Mouse (Mus musculus) midbrain, embryonic 16.5 days (tissue): ENCODE results near the gene Zdhhc22. TPM values are rescaled to one million over a fixed set of nuclear protein-coding genes. Genes with fewer than 3 reads are reported as not detected.

Experiments used
- ATAC-seq: fragments of 200-750 bp; cut with Nextera tagmentation; 2 replicates; pipeline ENCODE4 v1.8.0; 2017; ENCODE audit warnings: moderate TSS enrichment
- H3K27ac ChIP-seq: fragments of 300-500 bp; sonication (generic); 2 replicates; pipeline ENCODE4 v1.5.1; 2014; ENCODE audit warnings: mild to moderate bottlenecking, low read length, mixed read lengths
- H3K27me3 ChIP-seq: fragments of 300-500 bp; sonication (generic); 2 replicates; pipeline ENCODE4 v1.6.1; 2014; ENCODE audit warnings: low read depth, low read length, mixed read lengths; ENCODE audit not compliant: control insufficient read depth, insufficient read depth
- H3K36me3 ChIP-seq: fragments of 300-500 bp; sonication (generic); 2 replicates; pipeline ENCODE4 v1.6.1; 2014; ENCODE audit warnings: mild to moderate bottlenecking, low read length, moderate library complexity, mixed read lengths; ENCODE audit not compliant: control insufficient read depth, insufficient read depth
- H3K4me1 ChIP-seq: fragments of 300-500 bp; sonication (generic); 2 replicates; pipeline ENCODE4 v1.6.1; 2014; ENCODE audit warnings: mild to moderate bottlenecking, low read length, mixed read lengths; ENCODE audit not compliant: control insufficient read depth, insufficient read depth
- H3K4me2 ChIP-seq: fragments of 300-500 bp; sonication (generic); 2 replicates; pipeline ENCODE4 v1.6.1; 2014; ENCODE audit warnings: mild to moderate bottlenecking, low read length, mixed read lengths
- H3K4me3 ChIP-seq: fragments of 300-500 bp; sonication (generic); 2 replicates; pipeline ENCODE4 v1.5.1; 2014; ENCODE audit warnings: low read depth, mild to moderate bottlenecking, low read length, moderate library complexity, mixed read lengths
- H3K9ac ChIP-seq: fragments of 300-500 bp; sonication (generic); 2 replicates; pipeline ENCODE4 v1.6.1; 2014; ENCODE audit warnings: low read depth, low read length, mixed read lengths
- H3K9me3 ChIP-seq: fragments of 300-500 bp; sonication (generic); replicated peaks from 2 replicates; pipeline ENCODE4 v1.6.1; 2014; ENCODE audit warnings: mild to moderate bottlenecking, low read length, mixed read lengths; ENCODE audit not compliant: control insufficient read depth, poor library complexity, severe bottlenecking
- WGBS: fragments of 180-500 bp; shearing (Covaris S2); extraction: QIAGEN DNeasy Blood & Tissue Kit; methylation state at CpG from one replicate; pipeline ENCODE4 v1.1.7; 2014; 5-methylcytosine and 5-hydroxymethylcytosine counted together
- polyA plus RNA-seq: library from polyadenylated mRNA; unstranded; fragments of >200 nt; fragmentation: Nextera tagmentation; extraction: Ambion mirVana; gene quantifications from 2 replicates; pipeline ENCODE4 v1.2.1, GENCODE M21; 2015

The Zdhhc22 gene
- polyA plus RNA-seq, 1 experiment from 2014 or later, result 28.1 TPM

DNA sequence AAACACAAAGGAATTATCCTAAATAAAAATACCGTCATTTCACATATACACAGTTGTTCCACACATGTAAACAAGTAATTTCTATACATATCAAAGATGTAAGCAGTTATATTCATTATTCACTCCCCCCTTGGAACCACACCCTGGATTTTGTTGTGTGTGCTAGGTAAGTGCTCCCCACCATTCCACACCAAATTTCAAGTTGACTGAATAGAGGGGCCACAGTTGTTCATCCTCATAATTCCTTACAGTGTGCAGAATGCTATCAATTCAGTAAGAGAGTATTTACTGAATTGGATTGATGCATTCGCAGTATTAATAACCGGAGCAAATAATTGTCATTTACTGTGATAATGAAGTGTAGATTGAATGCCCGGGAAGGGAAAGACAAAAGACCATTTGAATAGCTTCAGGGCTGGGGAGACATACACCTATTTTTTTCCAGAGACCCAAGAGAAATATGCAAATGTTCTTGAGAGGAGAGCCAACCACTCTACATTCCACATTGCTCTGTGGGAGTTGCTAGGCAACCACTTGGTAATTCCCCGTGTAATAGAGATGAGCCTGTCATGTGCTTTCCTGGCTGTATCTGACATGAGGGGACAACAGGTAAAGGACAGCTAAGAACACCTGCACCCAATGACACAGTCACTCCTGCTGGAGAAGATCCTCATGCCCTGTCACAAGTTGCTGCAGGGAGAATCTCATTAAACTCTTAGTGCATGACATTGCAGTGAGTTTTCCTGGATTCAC lies 48.3 kb downstream of the Zdhhc22 start:
- H3K9me3 ChIP-seq, result no peaks in the 10 kb centered on the region
- peak overlapping the region; percentile 94 for H3K27ac ChIP-seq
- no peaks in the 10 kb centered on the region for H3K27me3 ChIP-seq
- H3K36me3 ChIP-seq, result no peaks in the 10 kb centered on the region
- H3K4me2 ChIP-seq, result peak overlapping the region; percentile 29
- H3K4me1 ChIP-seq, result peaks cover 39% of the 10 kb centered on the region
- 0 out of 2 replicates have a peak overlapping the region, but pooled peaks have one; percentile 48 for H3K9ac ChIP-seq
- H3K4me3 ChIP-seq, result no peak overlapping the region
- peak; percentile 87 for ATAC-seq
- WGBS, result 6% methylated on average over 5 of the region's 5 CpGs

DNA sequence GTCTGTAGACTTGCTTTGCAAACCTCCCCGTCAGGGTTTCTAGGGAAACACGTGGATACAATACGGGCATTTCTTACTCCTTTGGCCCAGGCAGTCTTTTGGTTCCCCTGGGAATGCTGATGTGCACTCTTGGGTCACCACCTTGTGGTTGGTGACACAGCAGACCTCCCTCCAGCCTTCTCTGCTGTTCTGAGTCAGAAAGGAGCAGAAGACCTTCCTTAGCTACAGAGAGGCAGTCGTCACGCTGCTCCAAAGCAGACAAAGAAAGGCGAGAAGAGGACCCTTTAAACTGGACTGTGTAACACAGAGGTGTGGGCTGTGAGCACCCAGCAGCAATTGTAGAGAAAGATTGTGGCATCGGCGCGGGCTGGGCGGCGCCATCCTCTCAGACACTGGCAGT lies 49.1 kb downstream of the Zdhhc22 start:
- Histone ChIP-seq H3K4me1 (peaks cover 37% of the 10 kb centered on the region), H3K9ac (peak overlapping the region; percentile 51; the same call in 1 of the 2 replicates), H3K27ac (peak overlapping the region; percentile 94), H3K4me2 (peak overlapping the region; percentile 10; the same call in 1 of the 2 replicates), H3K4me3 (no peak overlapping the region), H3K27me3 (no peaks in the 10 kb centered on the region), H3K9me3 (no peaks in the 10 kb centered on the region), H3K36me3 (no peaks in the 10 kb centered on the region)
- WGBS, result 6% methylated on average over 11 of the region's 11 CpGs
- peak; percentile 67 for ATAC-seq

DNA sequence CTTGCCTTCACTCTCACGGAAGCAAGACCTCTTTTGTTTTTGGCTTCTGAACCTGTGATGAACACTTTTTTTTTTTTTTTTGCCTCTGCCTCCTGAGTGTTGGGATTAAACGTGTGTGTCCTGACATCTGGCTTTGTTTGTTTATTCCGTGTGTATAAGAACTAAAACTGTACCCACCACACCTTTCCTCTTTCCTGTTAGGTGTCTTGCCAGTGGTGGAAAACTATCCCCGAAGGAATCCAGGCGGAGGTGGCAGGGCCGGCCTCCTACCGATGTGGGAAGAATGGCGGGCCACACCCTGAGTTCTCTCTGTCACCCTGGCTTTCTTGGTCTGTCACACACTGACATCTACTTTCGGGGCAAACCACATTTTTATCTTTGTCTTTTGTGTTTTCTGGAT lies 51.7 kb downstream of the Zdhhc22 start:
- no peak overlapping the region for H3K27ac ChIP-seq
- H3K36me3 ChIP-seq, result no peaks in the 10 kb centered on the region
- no peaks in the 10 kb centered on the region for H3K9me3 ChIP-seq
- H3K4me2 ChIP-seq, result no peak overlapping the region
- no peak for ATAC-seq
- H3K4me1 ChIP-seq, result peaks cover 25% of the 10 kb centered on the region
- WGBS, result 60% methylated on average over 9 of the region's 9 CpGs
- H3K9ac ChIP-seq, result no peak overlapping the region
- no peaks in the 10 kb centered on the region for H3K27me3 ChIP-seq
- no peak overlapping the region for H3K4me3 ChIP-seq

DNA sequence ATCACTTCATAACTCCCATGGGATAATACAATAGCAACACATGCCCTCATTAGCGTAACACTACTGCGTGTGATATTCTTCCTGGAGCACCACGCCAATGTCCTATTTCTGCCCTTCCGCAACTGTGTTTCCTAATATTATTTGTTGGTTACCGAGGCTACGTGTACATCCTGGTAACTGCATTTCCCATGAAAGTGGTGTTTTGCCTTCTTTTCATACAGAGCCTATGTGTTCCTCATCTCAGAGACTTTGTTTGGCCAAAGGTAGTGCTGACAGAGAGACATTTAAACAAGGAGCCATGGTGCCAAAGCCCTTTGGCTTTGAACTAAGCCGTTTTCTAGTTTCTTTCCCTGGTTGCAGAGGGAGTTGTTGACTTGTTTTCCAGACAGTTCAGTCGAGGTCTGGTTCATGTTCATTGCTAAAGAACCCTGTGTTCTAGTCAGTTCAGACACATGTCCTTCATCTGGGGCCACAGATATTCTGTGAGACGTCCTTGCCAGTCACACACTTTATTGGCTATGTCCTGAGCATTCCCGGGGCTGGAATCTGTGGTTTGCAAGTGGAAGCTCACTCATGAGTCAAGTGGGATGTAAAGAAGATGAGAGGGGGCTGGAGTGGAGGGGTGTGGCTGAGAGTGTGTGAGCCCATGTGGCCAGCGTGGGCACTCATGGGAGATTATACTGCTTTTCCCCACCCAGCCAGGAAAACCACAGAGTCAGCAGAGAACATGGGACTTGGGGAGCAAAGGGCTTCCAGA lies 53.5 kb downstream of the Zdhhc22 start:
- 85% methylated on average over 11 of the region's 11 CpGs for WGBS
- no peak overlapping the region for H3K4me2 ChIP-seq
- no peaks in the 10 kb centered on the region for H3K9me3 ChIP-seq
- no peak overlapping the region for H3K27ac ChIP-seq
- no peak overlapping the region for H3K9ac ChIP-seq
- no peak overlapping the region for H3K4me3 ChIP-seq
- H3K4me1 ChIP-seq, result peaks cover 22% of the 10 kb centered on the region
- ATAC-seq, result no peak
- no peaks in the 10 kb centered on the region for H3K36me3 ChIP-seq
- H3K27me3 ChIP-seq, result no peaks in the 10 kb centered on the region

DNA sequence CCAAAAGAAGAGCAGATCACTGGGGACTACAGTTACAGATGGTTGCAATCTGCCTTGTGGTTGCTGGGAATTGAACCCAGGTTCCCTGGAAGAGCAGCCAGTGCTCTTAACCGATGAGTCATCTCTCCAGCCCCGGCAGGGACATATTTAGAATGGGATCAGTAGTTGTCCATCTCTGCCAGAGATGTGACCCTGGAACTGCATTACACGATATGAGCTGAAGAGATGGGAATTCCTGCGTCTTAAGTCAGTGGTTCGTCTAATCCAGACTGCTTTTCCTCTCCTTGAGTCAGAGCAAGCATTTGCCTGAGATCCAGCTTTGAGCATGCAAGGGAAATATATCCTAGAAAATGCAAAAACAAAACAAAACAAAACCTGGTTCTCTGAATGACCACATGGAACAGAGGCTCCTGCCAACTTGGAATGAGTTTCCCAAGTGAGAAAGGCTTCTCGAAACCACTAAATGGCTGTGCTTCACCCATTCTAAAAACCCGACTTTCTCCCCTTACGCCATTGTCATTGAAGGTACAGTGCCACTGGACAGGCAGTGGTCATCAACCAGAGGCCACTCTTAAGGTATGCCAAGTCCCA lies 54.4 kb downstream of the Zdhhc22 start:
- Histone ChIP-seq H3K9me3 (no peaks in the 10 kb centered on the region), H3K36me3 (no peaks in the 10 kb centered on the region), H3K4me3 (no peak overlapping the region), H3K27me3 (no peaks in the 10 kb centered on the region), H3K4me2 (no peak overlapping the region), H3K9ac (no peak overlapping the region), H3K27ac (no peak overlapping the region), H3K4me1 (peaks cover 13% of the 10 kb centered on the region)
- WGBS, result 84% methylated on average over 8 of the region's 8 CpGs
- ATAC-seq, result no peak

DNA sequence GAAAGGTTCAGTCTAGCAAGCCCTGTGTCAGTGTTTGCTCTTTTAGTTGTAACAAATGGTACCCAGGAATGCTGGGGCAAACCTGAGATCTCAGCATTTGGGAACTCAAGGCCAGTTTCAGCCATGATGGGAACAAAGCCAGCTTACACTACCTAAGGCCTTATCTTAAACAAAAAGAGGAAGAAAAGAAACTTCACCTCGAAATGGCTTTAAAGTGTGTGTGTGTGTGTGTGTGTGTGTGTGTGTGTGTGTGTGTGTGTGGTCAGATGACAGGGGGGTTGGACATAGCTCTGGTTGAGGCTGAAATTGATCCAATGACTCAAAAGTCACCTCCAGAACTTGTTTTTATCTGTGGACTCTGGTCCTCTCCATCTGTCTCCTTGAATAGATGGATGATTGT lies 55.5 kb downstream of the Zdhhc22 start:
- no peak for ATAC-seq
- Histone ChIP-seq H3K27ac (no peak overlapping the region), H3K9me3 (no peaks in the 10 kb centered on the region), H3K27me3 (no peaks in the 10 kb centered on the region), H3K4me2 (no peak overlapping the region), H3K4me3 (no peak overlapping the region), H3K9ac (no peak overlapping the region), H3K4me1 (peaks cover 7% of the 10 kb centered on the region; the same call in 1 of the 2 replicates), H3K36me3 (no peaks in the 10 kb centered on the region)
- WGBS, result 83% methylated on average over 1 of the region's 1 CpGs

DNA sequence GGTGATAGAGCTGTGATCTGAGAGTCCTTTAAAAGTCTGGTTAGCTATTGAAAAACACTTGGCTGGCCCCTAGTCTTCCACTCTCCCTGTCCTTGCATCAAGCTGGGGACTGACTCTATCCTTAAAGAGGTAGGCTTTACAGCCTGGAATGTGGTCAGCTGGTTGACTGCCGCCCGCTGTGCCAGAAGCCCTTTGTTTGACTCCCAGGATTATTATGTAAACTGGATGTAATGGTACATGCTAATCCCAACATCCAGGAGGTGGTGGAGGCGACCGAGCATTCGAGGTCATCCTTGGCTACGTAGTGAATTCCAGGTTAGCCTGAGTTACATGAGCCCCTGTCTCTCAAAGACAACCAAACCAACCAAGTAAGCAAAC lies 57.7 kb downstream of the Zdhhc22 start:
- Histone ChIP-seq H3K27me3 (no peaks in the 10 kb centered on the region), H3K4me2 (no peak overlapping the region), H3K9me3 (no peaks in the 10 kb centered on the region; the same call in 1 of the 2 replicates), H3K4me1 (peaks cover 7% of the 10 kb centered on the region; the same call in 1 of the 2 replicates), H3K4me3 (no peak overlapping the region), H3K27ac (no peak overlapping the region), H3K9ac (no peak overlapping the region), H3K36me3 (no peaks in the 10 kb centered on the region)
- WGBS, result 6% methylated on average over 6 of the region's 6 CpGs
- no peak for ATAC-seq

DNA sequence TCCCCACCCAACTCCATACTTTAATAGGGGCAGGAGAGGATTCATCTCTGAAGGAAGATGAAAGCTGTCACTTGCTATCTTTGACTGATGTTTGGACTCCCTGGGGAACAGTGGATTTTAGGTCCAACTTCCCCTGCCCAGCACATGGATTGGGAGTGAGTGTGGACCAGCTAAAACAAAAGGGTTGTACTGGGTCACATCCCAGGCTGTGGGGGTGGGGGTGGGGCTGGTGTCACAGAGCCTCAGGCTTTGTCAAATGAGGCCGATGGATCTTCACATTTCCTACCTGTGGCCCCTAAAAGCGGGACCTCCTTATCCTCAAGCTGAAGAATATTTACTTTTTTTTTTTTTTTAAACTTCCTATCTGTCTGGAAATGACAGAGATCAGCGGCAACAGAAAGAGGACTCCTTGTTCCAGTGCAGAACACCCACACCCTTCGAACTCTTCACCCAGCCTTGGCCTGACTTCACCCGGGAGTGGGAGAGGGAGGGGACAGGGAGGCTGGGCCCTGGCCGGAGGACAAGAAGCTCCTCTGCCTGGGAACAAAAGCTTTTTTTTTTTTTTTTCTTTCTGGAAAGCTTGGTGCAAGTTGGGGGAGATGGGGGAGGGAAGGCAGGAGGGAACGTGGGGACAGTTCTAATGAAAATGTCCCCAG lies 58.2 kb downstream of the Zdhhc22 start:
- Histone ChIP-seq H3K9ac (no peak overlapping the region), H3K4me1 (peaks cover 7% of the 10 kb centered on the region; the same call in 1 of the 2 replicates), H3K27ac (no peak overlapping the region), H3K4me2 (no peak overlapping the region), H3K27me3 (no peaks in the 10 kb centered on the region), H3K4me3 (no peak overlapping the region), H3K9me3 (no peaks in the 10 kb centered on the region; the same call in 1 of the 2 replicates), H3K36me3 (no peaks in the 10 kb centered on the region)
- 8% methylated on average over 7 of the region's 7 CpGs for WGBS
- no peak for ATAC-seq
